Mouse (Mus musculus) limb, embryonic 11.5 days (tissue): ENCODE measurements around the gene Jak2. TPM values are rescaled to one million over a fixed set of nuclear protein-coding genes. Genes with fewer than 3 reads are reported as not detected.

Experiments
- ATAC-seq: fragments of 200-750 bp; cut with Nextera tagmentation; 2 replicates; pipeline ENCODE4 v1.8.0; 2017; ENCODE audit warnings: low read depth; ENCODE audit not compliant: insufficient number of reproducible peaks, low FRiP score, low TSS enrichment
- DNase-seq: peaks from one replicate; pipeline ENCODE4 v3.0.0-alpha.2; 2015; ENCODE audit warnings: low spot score
- H3K27ac ChIP-seq: fragments of 300-500 bp; sonication (generic); replicated peaks from 2 replicates; pipeline ENCODE4 v1.5.1; 2014; ENCODE audit warnings: low read depth, mild to moderate bottlenecking, low read length
- H3K27me3 ChIP-seq: fragments of 300-500 bp; sonication (generic); 2 replicates; pipeline ENCODE4 v1.6.1; 2014; ENCODE audit warnings: mild to moderate bottlenecking, low read length, mixed read lengths; ENCODE audit not compliant: control insufficient read depth, insufficient read depth
- H3K36me3 ChIP-seq: fragments of 300-500 bp; sonication (generic); 2 replicates; pipeline ENCODE4 v1.6.1; 2014; ENCODE audit warnings: mild to moderate bottlenecking, low read length, moderate library complexity, mixed read lengths; ENCODE audit not compliant: control insufficient read depth, insufficient read depth
- H3K4me1 ChIP-seq: fragments of 300-500 bp; sonication (generic); 2 replicates; pipeline ENCODE4 v1.6.1; 2014; ENCODE audit warnings: low read length, mixed read lengths; ENCODE audit not compliant: control insufficient read depth, insufficient read depth
- H3K4me2 ChIP-seq: fragments of 300-500 bp; sonication (generic); 2 replicates; pipeline ENCODE4 v1.6.1; 2014; ENCODE audit warnings: low read depth, mild to moderate bottlenecking, moderate library complexity; ENCODE audit not compliant: severe bottlenecking
- H3K4me3 ChIP-seq: fragments of 300-500 bp; sonication (generic); 2 replicates; pipeline ENCODE4 v1.5.1; 2014; ENCODE audit warnings: low read depth, low read length
- H3K9ac ChIP-seq: fragments of 300-500 bp; sonication (generic); 2 replicates; pipeline ENCODE4 v1.6.1; 2014; ENCODE audit warnings: mild to moderate bottlenecking, low read length
- H3K9me3 ChIP-seq: fragments of 300-500 bp; sonication (generic); 2 replicates; pipeline ENCODE4 v1.6.1; 2016; ENCODE audit warnings: low read length; ENCODE audit not compliant: control insufficient read depth
- WGBS: fragments of 180-500 bp; shearing (Covaris S2); extraction: QIAGEN DNeasy Blood & Tissue Kit; methylation state at CpG from one replicate; pipeline ENCODE4 v1.1.7; 2014; 5-methylcytosine and 5-hydroxymethylcytosine counted together
- polyA plus RNA-seq: library from polyadenylated mRNA; unstranded; fragments of >200 nt; fragmentation: Nextera tagmentation; extraction: Ambion mirVana; gene quantifications from 2 replicates; pipeline ENCODE4 v1.2.1, GENCODE M21; 2014

The Jak2 gene
- polyA plus RNA-seq, 1 experiment from 2014 or later: 11.4 TPM

- Histone ChIP-seq H3K4me3 (no peak overlapping the region), H3K4me1 (no peaks in the 10 kb centered on the region), H3K27ac (no peak overlapping the region), H3K9ac (no peak overlapping the region), H3K9me3 (no peaks in the 10 kb centered on the region), H3K4me2 (no peak overlapping the region), H3K36me3 (peaks cover 2% of the 10 kb centered on the region), H3K27me3 (no peaks in the 10 kb centered on the region)
- 86% methylated on average over 9 of the region's 9 CpGs for WGBS
- DNase-seq: no peak
- no peak for ATAC-seq
Measured at GRCm38 (mm10) chr19:29261638-29262037, 10.0 kb downstream of the Jak2 start.

DNA sequence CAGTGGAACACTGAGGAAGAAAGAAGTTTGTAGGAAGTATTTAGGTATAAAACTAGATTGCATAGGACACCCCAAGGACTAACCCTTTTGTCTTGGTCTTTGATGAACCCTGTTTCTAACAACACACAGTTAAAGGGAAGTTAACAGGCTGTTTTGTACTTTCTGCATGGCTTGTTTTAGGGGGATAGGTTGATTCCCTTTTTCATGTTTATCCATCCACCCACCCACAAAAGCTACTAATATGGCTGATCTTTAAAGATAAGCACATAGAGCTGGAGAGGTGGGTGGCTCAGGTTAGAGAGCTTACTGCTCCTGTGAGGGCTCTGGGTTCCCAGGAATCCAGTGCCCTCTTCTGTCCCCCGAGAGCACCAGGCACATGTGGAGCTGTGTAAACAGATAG, 11.9 kb downstream of the Jak2 start:
- no peak for DNase-seq
- ATAC-seq: no peak
- H3K4me1 ChIP-seq: no peaks in the 10 kb centered on the region
- H3K9ac ChIP-seq: no peak overlapping the region
- H3K4me3 ChIP-seq: no peak overlapping the region
- no peaks in the 10 kb centered on the region for H3K27me3 ChIP-seq
- H3K36me3 ChIP-seq: peaks cover 2% of the 10 kb centered on the region
- H3K27ac ChIP-seq: no peak overlapping the region
- 87% methylated on average over 1 of the region's 1 CpGs for WGBS
- H3K9me3 ChIP-seq: no peaks in the 10 kb centered on the region
- no peak overlapping the region for H3K4me2 ChIP-seq

GRCm38 (mm10) chr19:29265538-29265937, 13.9 kb downstream of the Jak2 start:
- H3K27ac ChIP-seq: no peak overlapping the region
- 69% methylated on average over 5 of the region's 5 CpGs for WGBS
- ATAC-seq (no peak), DNase-seq (no peak)
- no peak overlapping the region for H3K9ac ChIP-seq
- peaks cover 2% of the 10 kb centered on the region for H3K36me3 ChIP-seq
- no peak overlapping the region for H3K4me3 ChIP-seq
- H3K27me3 ChIP-seq: no peaks in the 10 kb centered on the region
- no peaks in the 10 kb centered on the region for H3K9me3 ChIP-seq
- no peak overlapping the region for H3K4me2 ChIP-seq
- H3K4me1 ChIP-seq: no peaks in the 10 kb centered on the region

DNA sequence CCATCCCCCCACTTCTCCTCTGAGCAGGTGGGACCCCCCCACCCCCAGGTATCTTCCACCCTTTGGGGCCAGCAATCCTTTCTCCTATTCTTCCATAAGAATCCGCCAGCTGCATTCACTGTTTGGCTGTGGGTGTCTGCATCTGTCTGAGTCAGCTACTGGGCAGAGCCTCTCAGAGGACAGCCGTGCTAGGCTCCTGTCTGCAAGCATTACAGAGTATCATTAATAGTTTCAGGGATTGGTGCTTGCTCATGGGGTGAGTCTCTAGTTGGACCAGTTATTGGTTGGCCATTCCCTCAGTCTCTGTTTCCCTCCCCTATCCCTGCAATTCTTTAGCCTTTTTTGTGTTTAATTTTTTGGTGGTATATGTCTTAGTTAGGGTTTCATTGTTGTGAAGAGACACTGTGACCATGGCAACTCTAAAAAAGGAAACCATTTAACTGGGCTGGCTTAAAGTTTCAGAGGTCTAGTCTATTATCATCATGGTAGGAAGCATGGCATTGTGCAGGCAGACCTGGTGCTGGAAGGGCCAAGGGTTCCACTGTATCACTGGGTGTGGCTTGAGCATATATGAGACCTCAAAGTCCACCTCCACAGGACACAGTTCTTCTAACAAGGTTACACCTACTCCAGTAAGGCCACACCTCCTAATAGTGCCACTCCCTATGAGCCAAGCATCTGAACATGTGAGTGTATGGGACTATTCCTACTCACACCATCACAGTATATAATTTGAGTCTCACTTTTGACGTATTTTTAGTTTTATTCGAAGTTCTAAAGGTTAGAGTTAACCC, 15.6 kb downstream of the Jak2 start:
- ATAC-seq (no peak), DNase-seq (no peak)
- no peak overlapping the region for H3K27ac ChIP-seq
- 87% methylated on average over 4 of the region's 4 CpGs for WGBS
- peaks cover 2% of the 10 kb centered on the region for H3K36me3 ChIP-seq
- H3K4me3 ChIP-seq: no peak overlapping the region
- H3K4me1 ChIP-seq: no peaks in the 10 kb centered on the region
- no peaks in the 10 kb centered on the region for H3K9me3 ChIP-seq
- no peak overlapping the region for H3K9ac ChIP-seq
- no peak overlapping the region for H3K4me2 ChIP-seq
- H3K27me3 ChIP-seq: no peaks in the 10 kb centered on the region

DNA sequence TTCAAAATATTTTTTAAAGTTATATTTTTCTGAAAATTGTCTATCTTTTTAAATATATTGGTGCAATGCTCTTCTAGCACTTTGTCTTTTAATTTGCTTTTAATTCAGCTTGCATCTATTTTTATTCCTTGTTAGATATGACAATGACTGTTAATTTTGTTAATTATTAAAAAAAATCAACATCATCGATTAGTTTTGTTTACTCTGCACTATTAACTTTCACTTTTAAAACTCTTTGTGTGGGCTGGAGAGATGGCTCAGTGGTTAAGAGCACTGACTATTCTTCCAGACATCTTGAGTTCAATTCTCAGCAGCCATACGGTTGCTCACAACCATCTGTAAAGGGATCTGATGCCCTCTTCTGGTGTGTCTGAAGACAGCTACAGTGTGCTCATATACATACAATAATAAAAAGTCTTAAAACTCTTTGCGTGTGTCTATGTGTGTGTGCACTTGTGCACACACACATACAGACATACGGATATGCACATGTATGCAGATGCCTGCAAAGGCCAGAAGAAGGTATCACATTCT, 17.2 kb downstream of the Jak2 start:
- H3K4me3 ChIP-seq: no peak overlapping the region
- no peak overlapping the region for H3K9ac ChIP-seq
- 89% methylated on average over 4 of the region's 4 CpGs for WGBS

DNA sequence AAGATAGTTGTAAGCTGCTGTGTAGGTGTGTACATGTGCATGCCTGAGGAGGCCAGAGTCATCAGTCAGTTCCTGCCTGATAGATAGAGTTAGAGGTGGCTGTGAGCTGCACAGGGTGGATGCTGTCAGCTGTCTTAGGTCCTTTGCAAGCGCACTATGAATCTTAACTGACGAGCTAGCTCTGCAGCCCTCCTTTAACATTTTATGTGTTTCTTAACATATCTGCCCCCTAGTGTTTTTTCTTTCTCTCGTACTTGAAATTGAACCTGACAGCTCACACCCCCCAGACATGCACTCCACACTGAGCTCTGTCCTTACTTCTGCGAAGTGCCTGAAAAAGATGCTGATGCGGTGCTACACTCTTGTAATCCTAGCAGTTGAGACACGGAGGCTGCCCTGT, 18.6 kb downstream of the Jak2 start:
- WGBS: 58% methylated on average over 6 of the region's 6 CpGs
- H3K27ac ChIP-seq: no peak overlapping the region
- no peak overlapping the region for H3K9ac ChIP-seq
- H3K4me2 ChIP-seq: no peak overlapping the region
- no peak overlapping the region for H3K4me3 ChIP-seq
- ATAC-seq (no peak), DNase-seq (no peak)
- H3K4me1 ChIP-seq: no peaks in the 10 kb centered on the region
- H3K9me3 ChIP-seq: no peaks in the 10 kb centered on the region
- H3K27me3 ChIP-seq: no peaks in the 10 kb centered on the region
- no peaks in the 10 kb centered on the region for H3K36me3 ChIP-seq

More for the DNA sequence above, 17.2 kb downstream of the Jak2 start:
- Histone ChIP-seq H3K27ac (no peak overlapping the region), H3K36me3 (no peaks in the 10 kb centered on the region), H3K27me3 (no peaks in the 10 kb centered on the region), H3K9me3 (no peaks in the 10 kb centered on the region), H3K4me1 (no peaks in the 10 kb centered on the region), H3K4me2 (no peak overlapping the region)
- DNase-seq (no peak), ATAC-seq (no peak)

GRCm38 (mm10) chr19:29271147-29271578, 19.5 kb downstream of the Jak2 start:
- ATAC-seq (no peak), DNase-seq (no peak)
- no peaks in the 10 kb centered on the region for H3K4me1 ChIP-seq
- WGBS: 91% methylated on average over 12 of the region's 12 CpGs
- no peak overlapping the region for H3K4me3 ChIP-seq
- no peaks in the 10 kb centered on the region for H3K27me3 ChIP-seq
- no peaks in the 10 kb centered on the region for H3K9me3 ChIP-seq
- no peak overlapping the region for H3K27ac ChIP-seq
- H3K9ac ChIP-seq: no peak overlapping the region
- no peaks in the 10 kb centered on the region for H3K36me3 ChIP-seq
- no peak overlapping the region for H3K4me2 ChIP-seq

DNA sequence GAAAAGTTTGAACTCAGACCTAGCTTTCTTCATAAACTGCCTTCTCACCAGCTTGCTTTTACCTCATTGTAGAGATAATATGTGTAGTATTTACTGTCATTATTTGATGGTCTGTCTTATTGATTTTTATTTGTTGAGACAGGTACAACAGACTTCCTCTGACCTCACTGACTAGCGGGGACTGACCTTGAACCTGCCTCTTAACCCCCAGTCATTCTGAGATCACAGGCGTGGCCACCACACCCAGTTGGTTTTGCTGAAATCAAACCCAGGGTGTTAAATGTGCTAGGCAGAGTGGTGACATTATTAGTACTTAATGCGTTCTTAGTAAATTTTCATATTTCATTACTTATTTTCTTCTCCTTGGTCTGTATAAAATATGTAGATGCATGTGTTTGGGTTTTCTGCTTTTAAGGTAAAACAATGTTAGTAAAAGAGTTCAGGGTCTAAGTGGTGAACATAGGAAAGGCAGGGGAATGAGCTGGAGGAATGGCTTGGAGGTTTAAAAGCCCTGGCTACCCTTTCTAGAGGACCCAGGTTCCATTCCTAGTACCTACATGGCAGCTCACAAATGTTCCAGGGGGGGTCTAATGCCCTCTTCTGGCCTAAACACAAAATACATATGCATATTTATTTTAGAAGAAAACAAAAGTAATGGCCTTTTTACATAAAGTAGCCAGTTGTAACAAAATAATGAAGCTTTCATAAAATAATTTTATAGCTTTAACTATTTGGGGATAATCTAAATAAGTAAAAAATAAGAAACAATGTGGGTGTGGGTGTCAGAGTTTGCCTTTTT, 20.6 kb downstream of the Jak2 start:
- H3K4me3 ChIP-seq: no peak overlapping the region
- 90% methylated on average over 3 of the region's 3 CpGs for WGBS

More for the DNA sequence above, 20.6 kb downstream of the Jak2 start:
- ATAC-seq (no peak), DNase-seq (no peak)
- Histone ChIP-seq H3K36me3 (peaks cover 3% of the 10 kb centered on the region; the same call in 1 of the 2 replicates), H3K9me3 (no peaks in the 10 kb centered on the region), H3K4me1 (no peaks in the 10 kb centered on the region), H3K27me3 (no peaks in the 10 kb centered on the region), H3K9ac (no peak overlapping the region), H3K27ac (no peak overlapping the region), H3K4me2 (no peak overlapping the region)
